Mouse (Mus musculus) intestine, embryonic 16.5 days (tissue): ENCODE measurements around the gene Map2k3. TPM values are rescaled to one million over a fixed set of nuclear protein-coding genes. Genes with fewer than 3 reads are reported as not detected.

Experiments
- ATAC-seq: fragments of 200-750 bp; cut with Nextera tagmentation; 2 replicates; pipeline ENCODE4 v1.8.0; 2017; ENCODE audit warnings: moderate TSS enrichment, moderate library complexity
- H3K27ac ChIP-seq: fragments of 300-500 bp; sonication (generic); 2 replicates; pipeline ENCODE4 v1.5.1; 2014; ENCODE audit warnings: mild to moderate bottlenecking, low read length
- H3K27me3 ChIP-seq: fragments of 300-500 bp; sonication (generic); replicated peaks from 2 replicates; pipeline ENCODE4 v1.6.1; 2014; ENCODE audit warnings: low read length, control low read depth, mixed read lengths; ENCODE audit not compliant: control insufficient read depth, insufficient read depth
- H3K36me3 ChIP-seq: fragments of 300-500 bp; sonication (generic); 2 replicates; pipeline ENCODE4 v1.6.1; 2014; ENCODE audit warnings: low read length, control low read depth; ENCODE audit not compliant: control insufficient read depth, insufficient read depth
- H3K4me1 ChIP-seq: fragments of 300-500 bp; sonication (generic); 2 replicates; pipeline ENCODE4 v1.6.1; 2014; ENCODE audit warnings: low read length, control low read depth, mixed read lengths; ENCODE audit not compliant: control insufficient read depth, insufficient read depth
- H3K4me2 ChIP-seq: fragments of 300-500 bp; sonication (generic); 2 replicates; pipeline ENCODE4 v1.6.1; 2014; ENCODE audit warnings: low read depth, low read length, control low read depth
- H3K4me3 ChIP-seq: fragments of 300-500 bp; sonication (generic); 2 replicates; pipeline ENCODE4 v1.5.1; 2014; ENCODE audit warnings: mild to moderate bottlenecking, low read length
- H3K9ac ChIP-seq: fragments of 300-500 bp; sonication (generic); 2 replicates; pipeline ENCODE4 v1.6.1; 2014; ENCODE audit warnings: low read depth, low read length
- H3K9me3 ChIP-seq: fragments of 300-500 bp; sonication (generic); 2 replicates; pipeline ENCODE4 v1.6.1; 2016; ENCODE audit warnings: low read length, control low read depth; ENCODE audit not compliant: control insufficient read depth
- WGBS: fragments of 180-500 bp; shearing (Covaris S2); extraction: QIAGEN DNeasy Blood & Tissue Kit; methylation state at CpG from one replicate; pipeline ENCODE4 v1.1.7; 2014; 5-methylcytosine and 5-hydroxymethylcytosine counted together
- polyA plus RNA-seq: library from polyadenylated mRNA; unstranded; fragments of >200 nt; fragmentation: Nextera tagmentation; extraction: Ambion mirVana; gene quantifications from 2 replicates; pipeline ENCODE4 v1.2.1, GENCODE M21; 2015

Map2k3 gene
- polyA plus RNA-seq, 1 experiment from 2014 or later: 174 TPM

GRCm38 (mm10) chr11:60990428-60990827 lies 58.6 kb downstream of the Map2k3 start:
- Histone ChIP-seq H3K9ac (no peak overlapping the region), H3K27ac (no peak overlapping the region), H3K4me2 (no peak overlapping the region), H3K4me1 (no peaks in the 10 kb centered on the region), H3K27me3 (no peaks in the 10 kb centered on the region), H3K4me3 (no peak overlapping the region), H3K36me3 (no peaks in the 10 kb centered on the region), H3K9me3 (no peaks in the 10 kb centered on the region)
- WGBS: 80% methylated on average over 3 of the region's 3 CpGs
- no peak for ATAC-seq

Other genes starting within 250 kb of the Map2k3 start
- 30.3 TPM in 2 replicates for gene Llgl1, start 232.3 kb upstream of the Map2k3 start, polyA plus RNA-seq
- 81.3 and 81.6 TPM in 2 replicates for gene Flii, start 204.8 kb upstream of the Map2k3 start, polyA plus RNA-seq
- gene Mief2, start 203.6 kb upstream of the Map2k3 start, polyA plus RNA-seq: 9.8 and 10.7 TPM in 2 replicates
- 9.2 and 10.4 TPM in 2 replicates for gene Top3a, start 154.7 kb upstream of the Map2k3 start, polyA plus RNA-seq
- gene Smcr8, start 154.5 kb upstream of the Map2k3 start, polyA plus RNA-seq: 5.9 and 7.5 TPM in 2 replicates
- 112 and 126 TPM in 2 replicates for gene Shmt1, start 120.3 kb upstream of the Map2k3 start, polyA plus RNA-seq
- gene Dhrs7b, start 101.4 kb upstream of the Map2k3 start, polyA plus RNA-seq: 70.8 and 71.3 TPM in 2 replicates
- 67.4 and 74.7 TPM in 2 replicates for gene Tmem11, start 52.8 kb upstream of the Map2k3 start, polyA plus RNA-seq
- gene Natd1, start 17.3 kb upstream of the Map2k3 start, polyA plus RNA-seq: 10.8 and 13.0 TPM in 2 replicates
- 0.71 and 1.1 TPM in 2 replicates for gene Kcnj12, start 90.5 kb downstream of the Map2k3 start, polyA plus RNA-seq
- gene Tnfrsf13b, start 194.7 kb downstream of the Map2k3 start, polyA plus RNA-seq: 1.8 and 2.5 TPM in 2 replicates
- 72.5 and 80.2 TPM in 2 replicates for gene Usp22, start 243.0 kb downstream of the Map2k3 start, polyA plus RNA-seq